Mouse (Mus musculus): ENCODE results near the gene Rora. TPM values are rescaled to one million over a fixed set of nuclear protein-coding genes. Genes with fewer than 3 reads are reported as not detected.

The Rora gene
- polyA plus RNA-seq, 1 experiment = 5.0 TPM

GRCm38 (mm10) chr9:69381741-69382140 lies 728.2 kb downstream of the Rora start:
- Histone ChIP-seq H3K27ac (ENCODE audit: insufficient read depth, low read depth, low read length) (no peak overlapping the region), H3K4me1 (ENCODE audit: control insufficient read depth, insufficient read depth, low read length) (no peaks in the 10 kb centered on the region), H3K4me3 (ENCODE audit: insufficient read depth, low read length) (no peak overlapping the region)
- TF ChIP-seq CTCF (IDR thresholded peaks at IDR 0.05; ENCODE audit: low read depth, low read length) = no peak

- no peaks in the 10 kb centered on the region for H3K4me1 ChIP-seq (ENCODE audit: control insufficient read depth, insufficient read depth, low read length)
- H3K4me3 ChIP-seq (ENCODE audit: insufficient read depth, low read length) = no peak overlapping the region
- H3K27ac ChIP-seq (ENCODE audit: insufficient read depth, low read depth, low read length) = no peak overlapping the region
- TF ChIP-seq POLR2A (IDR thresholded peaks at IDR 0.05; ENCODE audit: borderline replicate concordance, low read depth, low read length) = no peak
- TF ChIP-seq CTCF (IDR thresholded peaks at IDR 0.05; ENCODE audit: low read depth, low read length) = no peak
These were observed 730.9 kb downstream of the Rora start for GRCm38 (mm10) chr9:69384475-69384874.

GRCm38 (mm10) chr9:69384905-69385304 lies 731.3 kb downstream of the Rora start:
- H3K4me3 ChIP-seq (ENCODE audit: insufficient read depth, low read length) = no peak overlapping the region
- H3K4me1 ChIP-seq (ENCODE audit: control insufficient read depth, insufficient read depth, low read length) = no peaks in the 10 kb centered on the region
- TF ChIP-seq POLR2A (IDR thresholded peaks at IDR 0.05; ENCODE audit: borderline replicate concordance, low read depth, low read length) (no peak), CTCF (IDR thresholded peaks at IDR 0.05; ENCODE audit: low read depth, low read length) (no peak)
- no peak overlapping the region for H3K27ac ChIP-seq (ENCODE audit: insufficient read depth, low read depth, low read length)

GRCm38 (mm10) chr9:69387296-69387695 lies 733.7 kb downstream of the Rora start:
- H3K27ac ChIP-seq (ENCODE audit: insufficient read depth, low read depth, low read length) = no peak overlapping the region
- TF ChIP-seq CTCF (IDR thresholded peaks at IDR 0.05; ENCODE audit: low read depth, low read length) = no peak
- TF ChIP-seq POLR2A (IDR thresholded peaks at IDR 0.05; ENCODE audit: borderline replicate concordance, low read depth, low read length) = no peak
- H3K4me1 ChIP-seq (ENCODE audit: control insufficient read depth, insufficient read depth, low read length) = no peaks in the 10 kb centered on the region
- H3K4me3 ChIP-seq (ENCODE audit: insufficient read depth, low read length) = no peak overlapping the region

DNA sequence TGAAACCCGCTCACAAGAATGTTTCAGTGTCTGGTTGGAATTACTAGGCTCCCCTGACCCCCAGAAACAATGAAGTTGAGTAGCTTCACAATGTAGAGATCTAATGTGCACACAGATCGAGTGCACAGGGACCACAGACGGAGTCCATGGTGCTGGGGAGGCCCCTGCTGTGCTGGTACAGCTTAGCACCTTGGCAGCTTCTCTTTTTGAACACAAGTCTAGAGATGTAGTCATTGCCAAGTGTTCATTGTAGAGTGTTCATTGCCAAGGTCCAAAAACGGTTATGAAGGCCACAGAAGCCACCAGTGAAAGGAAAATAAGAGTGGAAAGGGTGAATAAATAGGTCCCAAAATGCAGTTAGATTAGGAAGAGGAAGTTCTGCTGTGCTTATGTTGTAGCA lies 737.0 kb downstream of the Rora start:
- Histone ChIP-seq H3K4me1 (ENCODE audit: control insufficient read depth, insufficient read depth, low read length) (no peaks in the 10 kb centered on the region), H3K4me3 (ENCODE audit: insufficient read depth, low read length) (no peak overlapping the region), H3K27ac (ENCODE audit: insufficient read depth, low read depth, low read length) (no peak overlapping the region)
- TF ChIP-seq POLR2A (IDR thresholded peaks at IDR 0.05; ENCODE audit: borderline replicate concordance, low read depth, low read length) (no peak), CTCF (IDR thresholded peaks at IDR 0.05; ENCODE audit: low read depth, low read length) (no peak)

- TF ChIP-seq CTCF (IDR thresholded peaks at IDR 0.05; ENCODE audit: low read depth, low read length) (no peak), POLR2A (IDR thresholded peaks at IDR 0.05; ENCODE audit: borderline replicate concordance, low read depth, low read length) (no peak)
- Histone ChIP-seq H3K4me1 (ENCODE audit: control insufficient read depth, insufficient read depth, low read length) (no peaks in the 10 kb centered on the region), H3K27ac (ENCODE audit: insufficient read depth, low read depth, low read length) (no peak overlapping the region), H3K4me3 (ENCODE audit: insufficient read depth, low read length) (no peak overlapping the region)
These were observed 740.6 kb downstream of the Rora start for GRCm38 (mm10) chr9:69394234-69394633.

- Histone ChIP-seq H3K4me1 (ENCODE audit: control insufficient read depth, insufficient read depth, low read length) (no peaks in the 10 kb centered on the region), H3K4me3 (ENCODE audit: insufficient read depth, low read length) (peak overlapping the region; percentile 85), H3K27ac (ENCODE audit: insufficient read depth, low read depth, low read length) (no peak overlapping the region)
- TF ChIP-seq CTCF (IDR thresholded peaks at IDR 0.05; ENCODE audit: low read depth, low read length) (no peak), POLR2A (IDR thresholded peaks at IDR 0.05; ENCODE audit: borderline replicate concordance, low read depth, low read length) (no peak)
These were observed 743.8 kb downstream of the Rora start for GRCm38 (mm10) chr9:69397432-69397759.

DNA sequence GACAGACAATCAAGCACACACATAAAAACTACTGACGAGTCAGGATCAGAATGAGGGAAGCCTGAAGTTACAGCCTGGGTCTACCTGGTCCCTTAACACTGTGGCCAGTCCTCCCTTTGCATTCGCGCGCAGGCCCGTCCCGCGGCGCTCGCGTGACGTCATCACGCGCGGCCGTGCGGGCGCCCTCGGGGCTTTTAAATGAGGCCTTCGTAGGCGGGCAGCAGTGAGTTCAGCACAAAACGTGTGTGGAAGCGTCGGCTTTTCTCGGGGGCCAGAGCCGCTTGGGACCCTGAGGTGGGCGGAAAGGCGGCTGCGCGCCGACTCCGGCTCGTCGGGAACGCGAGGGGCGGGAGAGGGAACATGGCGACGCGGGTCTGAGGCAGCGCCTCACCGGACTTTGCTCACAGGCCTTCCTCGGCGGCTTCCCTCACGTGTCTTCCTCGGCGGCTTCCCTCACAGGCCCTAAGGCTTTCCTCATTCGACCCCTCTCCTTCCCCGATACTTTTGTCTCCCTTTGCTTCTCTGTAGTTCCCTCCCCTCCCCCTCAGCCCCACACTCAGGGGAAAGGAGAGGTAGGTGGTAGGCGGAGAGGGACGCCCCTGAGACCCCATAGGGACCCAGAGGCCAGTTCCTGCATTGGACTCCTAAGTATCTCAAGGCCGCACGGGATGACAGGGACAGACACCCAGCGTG lies 744.3 kb downstream of the Rora start, which contains the start of gene Ice2:
TSS of gene Ice2 (plus strand) at position 147 of the 693 bp plus-strand sequence.
- Histone ChIP-seq H3K4me3 (ENCODE audit: insufficient read depth, low read length) (peak within 1 kb of the TSS; percentile 85), H3K27ac (ENCODE audit: insufficient read depth, low read depth, low read length) (peak within 1 kb of the TSS; percentile 64), H3K4me1 (ENCODE audit: control insufficient read depth, insufficient read depth, low read length) (no peaks in the 10 kb centered on the region)
- TF ChIP-seq POLR2A (IDR thresholded peaks at IDR 0.05; ENCODE audit: borderline replicate concordance, low read depth, low read length) (no peak), CTCF (IDR thresholded peaks at IDR 0.05; ENCODE audit: low read depth, low read length) (no peak; the same call in 1 of the 2 replicates)

DNA sequence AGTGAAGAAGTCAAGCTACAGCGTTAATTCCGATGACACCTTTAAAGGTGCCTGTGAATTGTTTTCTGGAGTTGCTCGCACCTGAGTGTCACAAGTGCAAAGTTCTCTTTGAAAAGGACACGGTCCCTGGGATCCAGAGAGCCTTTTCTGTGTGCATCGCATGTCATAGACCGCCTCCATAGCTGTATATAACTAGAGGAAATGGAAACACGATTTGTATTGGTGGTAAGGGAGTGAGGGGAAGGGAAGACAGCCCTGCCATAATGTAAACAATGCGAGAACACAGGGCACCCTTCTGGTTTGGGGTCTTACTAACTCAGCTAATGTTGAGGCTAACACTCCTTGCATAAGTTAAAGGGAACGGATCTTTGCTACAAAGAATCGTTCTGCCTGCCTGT lies 744.9 kb downstream of the Rora start:
- TF ChIP-seq POLR2A (IDR thresholded peaks at IDR 0.05; ENCODE audit: borderline replicate concordance, low read depth, low read length) (no peak), CTCF (IDR thresholded peaks at IDR 0.05; ENCODE audit: low read depth, low read length) (no peak)
- peak overlapping the region; percentile 64 for H3K27ac ChIP-seq (ENCODE audit: insufficient read depth, low read depth, low read length)

GRCm38 (mm10) chr9:69404671-69405070 lies 751.1 kb downstream of the Rora start:
- no peak for TF ChIP-seq POLR2A (IDR thresholded peaks at IDR 0.05; ENCODE audit: borderline replicate concordance, low read depth, low read length)
- TF ChIP-seq CTCF (IDR thresholded peaks at IDR 0.05; ENCODE audit: low read depth, low read length) = no peak
- H3K4me1 ChIP-seq (ENCODE audit: control insufficient read depth, insufficient read depth, low read length) = no peaks in the 10 kb centered on the region
- no peak overlapping the region for H3K27ac ChIP-seq (ENCODE audit: insufficient read depth, low read depth, low read length)
- H3K4me3 ChIP-seq (ENCODE audit: insufficient read depth, low read length) = no peak overlapping the region

More for the DNA sequence above, 744.9 kb downstream of the Rora start:
- Histone ChIP-seq H3K4me1 (ENCODE audit: control insufficient read depth, insufficient read depth, low read length) (no peaks in the 10 kb centered on the region), H3K4me3 (ENCODE audit: insufficient read depth, low read length) (peak overlapping the region; percentile 85)
